Mouse (Mus musculus) kidney, postnatal 14 days (tissue): ENCODE measurements at regions not wholly inside any gene's neighbourhood (a gene's known extent, or its start where the extent isn't known, plus 50 kb on each side); places are given as distances from the start of the nearest gene placed in this dataset.

ENCODE experiments used
- DNase-seq: peaks from one replicate; pipeline ENCODE4 v3.0.0; 2022; ENCODE audit warnings: mixed read lengths

DNA sequence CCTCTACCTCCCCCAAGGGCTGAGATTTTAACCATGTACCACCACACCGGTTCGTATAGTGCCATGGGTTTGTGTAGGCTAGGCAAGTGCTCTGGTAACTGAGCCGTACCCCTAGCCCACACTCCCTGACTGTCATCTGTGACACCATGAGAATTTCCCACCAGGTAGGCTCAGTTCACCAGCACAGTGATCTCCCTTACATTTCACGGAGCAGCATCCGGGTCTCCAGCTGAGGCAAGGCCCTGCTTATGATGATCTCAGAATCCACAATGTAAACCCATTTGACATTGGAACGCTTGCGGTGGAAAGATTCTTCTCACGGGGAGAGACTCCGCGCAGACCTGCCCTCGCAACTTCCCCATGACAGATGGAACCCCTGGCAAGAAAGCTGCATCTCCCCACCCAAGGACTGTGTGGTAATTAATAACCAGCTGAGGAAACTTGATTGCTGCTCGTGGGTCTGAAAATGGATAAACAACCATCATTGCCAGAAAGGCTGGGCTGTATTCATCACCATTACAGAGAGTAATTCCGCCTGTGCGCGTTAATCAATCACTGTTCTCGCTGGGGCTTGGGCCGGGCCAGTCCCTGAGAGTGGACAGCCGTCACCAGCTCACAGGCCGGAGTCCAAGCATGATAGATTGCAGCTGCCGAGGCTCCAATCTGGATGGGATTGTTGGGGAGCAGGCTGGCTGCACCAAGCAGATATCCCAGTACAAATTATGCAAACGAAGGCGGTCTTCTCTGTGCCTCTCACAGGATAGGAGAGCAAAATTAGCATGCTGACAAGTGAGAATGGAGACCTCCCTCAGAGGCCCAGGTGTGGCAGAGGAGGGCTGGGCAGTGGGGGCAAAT lies 492.3 kb downstream of the Fam19a5 start:
- DNase-seq: peak; percentile 26

DNA sequence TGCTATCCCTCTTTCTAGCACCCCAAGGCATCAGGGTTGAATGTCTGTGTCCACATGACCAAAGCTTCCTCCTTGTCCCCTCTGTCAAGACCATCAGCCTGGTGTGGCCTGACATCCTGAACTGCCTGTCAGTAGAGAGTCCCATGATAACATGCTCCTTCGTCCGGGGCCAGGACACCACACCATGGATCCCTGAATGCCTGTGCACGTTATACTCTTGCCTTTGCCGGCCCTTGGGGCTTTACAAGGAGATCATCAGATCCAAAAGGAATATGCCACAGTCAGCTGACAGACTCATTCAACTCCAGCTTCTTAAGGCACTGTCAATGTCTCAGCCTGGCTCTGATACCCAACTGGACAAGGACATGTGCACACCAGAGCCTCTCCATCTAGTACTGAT lies 493.5 kb downstream of the Fam19a5 start:
- no peak for DNase-seq

DNA sequence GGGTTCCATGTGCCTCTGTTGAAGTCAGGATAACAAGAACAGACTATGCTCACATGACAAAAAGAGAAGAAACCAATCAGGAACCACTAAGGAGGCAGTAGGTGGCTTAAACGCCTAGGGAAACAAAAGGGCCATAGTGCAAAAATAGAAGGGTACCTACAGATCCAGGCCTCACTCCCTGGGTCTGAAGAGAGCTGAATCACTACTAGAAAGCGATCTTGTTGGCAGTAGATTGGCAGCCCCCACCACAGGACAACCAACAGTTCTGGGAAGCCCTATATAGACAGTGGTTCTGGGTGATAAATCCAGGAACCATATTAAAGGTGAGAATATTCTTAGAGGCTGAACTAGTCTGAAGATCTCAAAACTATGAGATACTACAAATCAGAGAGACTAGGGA lies 498.7 kb downstream of the Fam19a5 start:
- DNase-seq: no peak

DNA sequence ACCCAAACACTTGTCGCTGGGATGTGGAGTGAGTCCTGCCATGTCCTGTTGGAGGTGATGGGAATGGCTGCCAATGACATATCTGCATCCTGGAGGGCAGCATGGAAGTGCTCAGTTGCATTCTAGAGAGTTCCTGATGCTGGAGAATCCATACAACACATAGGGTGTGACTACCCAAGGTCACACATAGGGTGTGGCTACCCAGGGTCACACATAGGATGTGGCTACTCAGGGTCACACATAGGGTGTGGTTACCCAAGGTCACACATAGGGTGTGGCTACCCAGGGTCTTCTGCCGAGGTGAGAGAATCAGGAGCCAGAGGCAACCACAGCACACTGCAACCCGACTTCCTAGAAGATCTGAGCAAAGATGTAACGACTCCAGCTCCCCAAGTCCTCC lies 514.0 kb downstream of the Fam19a5 start:
- DNase-seq: no peak

DNA sequence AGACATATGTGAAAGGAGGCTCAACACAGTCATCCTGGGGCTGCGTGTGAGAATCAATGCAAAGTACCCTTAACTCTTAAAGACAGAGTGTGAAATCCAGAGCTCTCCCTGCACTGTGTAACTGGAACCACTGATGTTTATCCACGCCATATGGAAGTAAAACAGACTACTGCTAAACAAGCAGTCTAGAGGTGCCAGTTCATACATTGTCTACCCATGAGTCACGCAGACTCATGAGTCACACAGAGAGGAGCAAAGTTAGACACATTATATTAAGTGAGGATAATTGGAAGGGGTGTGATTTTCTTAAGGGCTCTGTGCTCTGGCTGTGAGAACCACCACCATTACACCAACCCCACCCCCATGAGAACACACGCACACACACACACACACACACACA lies 516.8 kb downstream of the Fam19a5 start:
- DNase-seq: no peak

DNA sequence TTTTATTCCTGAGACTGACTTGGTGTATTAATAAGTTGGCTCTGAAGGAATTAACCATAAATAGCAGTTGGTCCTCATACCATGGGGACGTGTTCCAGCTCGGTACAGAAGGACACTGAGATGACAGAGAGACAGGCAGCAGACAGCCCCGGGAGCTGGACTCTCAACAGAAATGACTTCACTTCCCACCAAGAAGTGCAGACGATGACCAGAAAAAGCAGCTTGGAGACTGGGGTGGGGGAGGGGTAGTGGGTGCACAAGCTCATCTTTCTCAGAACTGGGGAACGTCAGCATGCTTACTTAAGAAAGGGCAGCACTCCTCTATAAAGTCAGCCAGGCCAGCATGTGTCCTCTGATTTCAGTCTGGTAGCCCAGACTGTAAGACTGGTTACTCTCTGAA lies 518.9 kb downstream of the Fam19a5 start:
- DNase-seq: no peak

DNA sequence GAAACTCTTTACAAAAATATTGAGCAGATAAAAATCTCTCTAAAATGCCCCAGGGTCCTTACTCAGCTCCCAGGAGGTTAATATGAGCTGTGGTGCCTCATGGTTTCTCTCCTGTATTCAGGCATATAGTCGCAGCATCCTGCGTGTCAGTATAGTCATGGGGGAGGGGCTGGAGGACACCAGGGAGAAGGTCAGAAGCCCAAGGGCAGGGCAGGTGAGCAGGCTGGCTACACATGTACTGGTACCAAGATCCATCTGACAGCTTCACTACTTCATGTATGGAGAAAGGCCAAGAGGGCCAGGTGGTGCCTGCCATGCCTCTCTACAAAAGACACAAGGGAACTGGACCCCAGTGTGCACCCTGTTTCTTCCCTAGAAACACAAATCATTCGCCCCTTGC lies 524.4 kb downstream of the Fam19a5 start:
- DNase-seq: no peak

DNA sequence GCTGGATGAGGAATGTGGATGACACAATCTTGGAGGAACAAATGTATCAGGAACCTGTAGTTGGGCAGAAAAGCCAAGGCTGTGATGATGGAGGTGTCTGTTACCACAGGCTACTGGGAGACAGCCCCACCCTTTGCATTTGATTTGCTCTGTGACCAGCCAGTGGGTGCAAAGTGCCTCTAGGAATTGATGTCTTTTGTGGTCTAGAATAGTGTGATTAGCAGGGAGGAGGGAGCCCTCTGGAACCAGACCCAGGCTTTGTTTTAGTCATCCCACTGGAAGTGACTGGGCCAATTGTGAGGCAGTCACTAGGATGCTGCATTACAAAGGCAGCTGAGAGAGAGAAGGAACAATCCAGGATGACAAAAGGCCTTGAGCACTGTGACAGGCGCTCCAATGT lies 527.4 kb upstream of the Zdhhc25 start:
- no peak for DNase-seq

DNA sequence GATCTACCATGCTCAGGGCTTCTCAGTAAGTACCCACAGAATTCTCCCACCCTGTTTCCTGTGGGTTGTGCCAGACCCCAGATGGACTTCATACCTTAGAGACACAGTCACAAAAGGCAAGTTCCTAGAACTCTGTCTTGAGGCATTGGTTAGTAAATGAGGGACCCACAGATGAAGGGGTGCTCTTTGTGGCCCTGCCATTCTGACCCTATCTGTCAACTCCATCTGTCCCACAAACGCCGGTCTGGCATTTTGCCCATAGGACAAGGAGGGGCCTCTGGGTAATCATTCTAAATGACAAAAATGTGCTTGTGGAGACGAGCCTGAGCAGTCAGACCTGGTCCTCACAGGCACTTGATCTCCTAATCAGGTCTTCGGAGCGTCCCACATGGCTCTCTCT lies 516.2 kb upstream of the Zdhhc25 start:
- no peak for DNase-seq

DNA sequence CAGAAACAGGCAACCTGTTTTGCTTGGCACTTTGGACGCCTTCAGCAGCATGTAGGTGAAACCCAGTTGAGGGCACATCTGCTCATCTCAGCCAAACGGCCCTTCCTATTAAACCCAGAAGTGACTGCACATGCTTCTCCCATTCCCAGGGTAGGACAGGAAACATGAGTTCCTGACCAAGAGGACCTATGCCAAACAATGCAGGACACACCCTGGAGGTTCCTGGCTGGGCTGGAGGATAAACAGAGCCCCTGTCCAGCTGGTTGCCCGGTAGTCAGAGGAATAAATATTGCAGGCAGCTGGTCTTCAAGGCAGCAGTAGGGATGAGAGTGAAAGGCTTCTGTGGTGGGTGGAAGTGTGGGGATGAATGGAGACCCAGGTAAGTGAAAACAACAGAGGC lies 514.5 kb upstream of the Zdhhc25 start:
- no peak for DNase-seq

DNA sequence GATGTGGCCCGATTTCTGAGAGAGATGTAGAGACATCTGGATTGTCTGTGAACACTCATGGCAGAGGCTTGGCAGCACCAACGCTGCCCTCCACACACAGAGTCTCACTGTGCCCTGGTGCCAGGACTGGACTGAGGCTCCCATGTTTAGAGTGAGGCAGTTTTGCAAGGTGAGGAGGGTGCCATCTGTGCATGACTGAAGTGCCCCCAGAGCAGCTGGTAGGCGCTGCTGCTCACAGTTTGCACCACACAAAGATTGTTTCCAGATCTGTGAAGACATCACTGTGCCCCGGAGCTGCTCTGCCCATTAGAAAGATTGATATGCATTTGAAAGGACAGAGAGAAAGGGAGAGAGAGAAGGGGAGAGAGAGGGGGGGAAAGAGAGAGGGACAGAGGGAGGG lies 510.6 kb upstream of the Zdhhc25 start:
- no peak for DNase-seq

DNA sequence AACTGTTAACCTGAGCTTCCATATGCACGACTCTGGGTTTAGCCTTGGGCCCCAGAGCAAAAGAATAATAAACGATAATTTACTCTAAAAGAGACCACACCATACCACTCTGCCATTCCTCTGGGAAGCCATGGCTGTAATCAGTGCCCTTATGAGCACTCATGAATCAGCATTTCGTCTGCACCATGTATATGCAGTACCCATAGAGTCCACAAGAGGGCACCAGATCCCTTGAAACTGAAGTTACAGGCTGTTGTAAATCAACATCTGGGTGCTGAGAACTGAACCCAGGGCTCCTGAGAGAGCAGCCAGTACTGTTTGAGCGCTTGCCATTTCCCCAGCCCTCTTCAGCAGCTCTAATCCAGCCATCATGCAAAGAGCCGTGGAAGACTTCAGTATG lies 508.7 kb upstream of the Zdhhc25 start:
- no peak for DNase-seq

DNA sequence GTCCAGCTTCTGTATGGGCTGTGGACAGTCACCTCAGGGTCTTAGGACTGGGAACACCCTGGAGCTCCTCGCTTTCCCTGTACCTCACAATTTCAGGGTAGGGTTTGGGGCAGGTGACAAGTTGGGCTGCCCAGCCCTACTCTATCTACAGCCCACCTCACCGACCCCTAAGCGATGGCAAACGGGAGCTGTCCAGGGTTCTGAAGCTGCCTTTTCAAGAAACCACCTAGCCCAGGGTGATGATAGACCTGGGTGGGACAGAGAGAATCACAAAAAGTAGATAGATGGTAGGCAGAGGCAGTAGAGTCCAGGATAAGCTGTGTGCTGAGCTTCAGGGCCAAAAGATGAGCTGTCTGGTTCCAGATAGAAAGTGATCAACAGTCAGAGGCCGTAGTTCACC lies 479.7 kb upstream of the Zdhhc25 start:
- DNase-seq: no peak

DNA sequence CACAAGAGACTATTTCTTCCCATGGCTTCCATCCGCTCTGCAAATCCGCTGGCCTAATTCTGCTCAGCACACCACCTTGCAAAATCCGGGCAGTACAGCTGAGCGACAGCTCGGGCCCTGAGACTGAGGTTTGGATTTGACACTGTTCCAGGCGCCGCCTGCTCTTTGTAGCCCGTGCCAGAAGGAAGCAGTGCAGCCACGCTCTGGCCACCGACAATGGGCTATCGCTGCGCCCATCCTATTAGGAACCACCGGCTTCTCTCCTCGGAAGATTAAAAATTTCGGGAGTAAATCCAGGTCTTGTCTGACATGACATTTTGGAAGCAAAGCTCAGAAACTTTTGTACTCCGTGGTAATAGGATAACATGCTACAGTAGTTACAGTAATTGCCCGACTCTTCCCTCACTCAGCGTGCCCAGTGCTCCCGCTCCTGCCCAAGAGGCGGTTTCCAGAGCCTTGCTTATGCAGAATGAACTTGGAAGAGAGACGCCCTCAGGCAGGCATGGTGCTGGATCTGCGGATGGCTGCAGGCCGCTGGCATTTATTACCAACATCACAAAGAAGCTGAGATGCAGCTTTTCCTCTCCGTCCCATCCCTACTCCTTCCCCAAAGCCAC lies 476.1 kb upstream of the Zdhhc25 start:
- DNase-seq: no peak

DNA sequence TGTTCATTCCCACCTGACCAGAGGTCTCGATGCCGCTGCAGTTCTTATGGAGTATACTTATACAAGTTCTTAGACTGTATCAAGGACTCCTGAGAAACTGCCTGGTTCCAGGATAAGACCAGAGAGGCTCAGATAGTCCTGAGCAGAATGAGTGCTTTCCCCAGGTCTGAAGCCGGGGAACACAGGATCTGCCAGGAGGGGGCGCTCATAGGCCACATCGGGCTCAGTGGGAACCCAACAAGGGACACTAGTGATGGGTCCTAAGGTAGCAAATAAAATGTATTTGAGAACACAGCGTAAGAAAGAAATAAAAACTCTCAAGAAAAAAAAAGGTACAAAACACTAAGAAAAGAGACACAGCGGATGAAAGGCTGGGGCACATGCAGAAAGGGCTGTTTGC lies 454.0 kb upstream of the Zdhhc25 start:
- no peak for DNase-seq

DNA sequence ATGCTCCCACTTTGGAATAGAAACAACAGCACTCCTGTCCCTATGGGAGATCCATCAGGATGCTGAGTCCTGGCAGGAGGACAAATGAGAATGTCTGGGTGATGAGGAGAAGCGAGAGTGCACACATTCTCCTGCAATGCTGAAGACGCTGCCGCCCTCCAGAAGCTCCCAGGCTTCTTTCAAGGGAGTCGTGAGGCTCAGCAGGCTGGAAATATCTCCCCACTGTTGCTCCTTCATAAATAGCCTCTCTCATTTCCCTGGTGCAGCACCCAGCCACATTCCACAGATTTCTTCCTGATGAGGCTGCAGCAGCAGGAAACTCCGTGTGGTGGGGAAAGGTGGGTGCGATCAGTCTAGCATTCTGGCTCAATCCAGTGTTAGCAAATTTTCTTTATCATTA lies 448.9 kb upstream of the Zdhhc25 start:
- no peak for DNase-seq

DNA sequence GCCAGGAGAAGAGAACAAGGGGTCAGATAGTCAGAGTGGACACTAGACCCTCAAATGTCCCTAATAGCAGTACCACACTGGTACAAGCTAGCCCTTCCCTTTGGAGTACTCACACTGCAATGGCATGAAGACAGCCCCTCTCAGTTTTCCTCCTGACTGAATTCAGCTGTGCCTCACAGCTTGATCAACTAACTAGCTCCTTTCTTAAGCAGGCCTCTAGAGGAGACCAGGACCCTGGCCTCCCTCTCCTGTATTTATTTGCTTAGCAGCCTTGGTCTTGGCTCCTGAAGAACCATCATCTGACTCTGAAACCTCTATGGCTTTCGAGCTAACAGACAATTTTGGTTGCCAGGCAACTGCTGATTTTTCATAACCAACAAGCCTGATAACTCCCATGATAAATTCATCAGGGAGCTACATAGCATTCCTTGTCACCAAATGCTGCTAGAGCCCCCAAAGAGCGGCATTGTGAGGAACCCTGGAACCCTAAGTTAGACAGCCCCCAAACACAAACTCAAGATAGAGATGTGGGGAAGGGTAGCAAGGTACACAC lies 440.4 kb upstream of the Zdhhc25 start:
- DNase-seq: no peak

DNA sequence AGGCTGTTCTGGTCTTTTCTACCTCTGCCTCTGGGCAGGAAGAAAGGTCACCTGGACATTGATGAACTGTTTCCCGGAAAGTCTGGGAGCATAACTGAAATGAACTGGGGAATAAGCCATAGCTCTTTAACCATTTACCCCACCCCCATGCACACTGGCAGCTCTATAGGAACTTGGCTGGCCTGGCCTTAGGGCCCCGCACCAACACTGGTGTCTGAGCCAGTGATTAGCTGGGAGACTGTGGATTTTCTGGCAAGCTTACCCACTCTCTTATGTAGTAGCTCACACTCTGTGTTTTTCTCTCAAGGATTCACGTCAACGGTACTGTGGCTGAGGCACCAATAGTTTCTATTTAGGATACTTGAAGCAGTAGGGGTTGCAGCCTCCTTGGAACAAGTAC lies 439.8 kb upstream of the Zdhhc25 start:
- DNase-seq: no peak

DNA sequence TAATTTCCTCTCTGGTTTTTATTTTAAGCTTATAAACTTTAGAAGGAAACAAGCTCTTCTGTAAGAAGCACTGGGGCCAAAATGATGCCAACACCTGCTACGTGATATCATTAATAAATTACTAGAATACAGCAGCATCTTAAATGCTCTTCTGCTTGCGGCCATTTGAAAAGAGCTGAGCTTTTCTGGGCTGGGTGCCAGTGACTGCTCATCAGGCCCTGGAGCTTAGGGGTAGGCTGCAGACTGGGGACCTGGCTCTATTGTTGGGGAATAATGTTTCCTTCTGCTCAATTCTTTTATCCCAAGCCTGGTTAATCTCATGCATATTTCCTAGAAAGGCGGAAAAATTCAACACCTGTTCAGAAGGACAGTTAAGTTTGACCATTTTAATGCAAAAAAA lies 436.7 kb upstream of the Zdhhc25 start:
- DNase-seq: no peak

DNA sequence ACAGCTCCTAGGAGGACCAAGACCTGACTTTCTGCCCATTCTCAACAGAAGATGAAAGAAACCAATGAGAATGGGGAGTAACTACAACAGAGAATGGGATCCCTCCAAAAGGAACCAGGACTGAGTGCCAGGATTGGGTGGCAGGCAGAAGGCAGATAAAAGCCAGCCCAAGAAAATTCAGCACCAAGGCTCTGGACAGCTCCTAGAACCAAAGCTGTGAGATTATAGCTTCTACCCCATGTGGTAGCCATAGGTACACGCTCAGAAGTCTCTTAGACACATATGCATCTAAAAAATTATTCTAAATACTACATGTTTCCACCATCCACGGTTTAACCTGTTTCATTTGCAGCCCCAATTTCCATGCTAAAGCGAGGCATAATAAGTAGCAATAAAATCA lies 425.8 kb upstream of the Zdhhc25 start:
- peak; percentile 22 for DNase-seq

DNA sequence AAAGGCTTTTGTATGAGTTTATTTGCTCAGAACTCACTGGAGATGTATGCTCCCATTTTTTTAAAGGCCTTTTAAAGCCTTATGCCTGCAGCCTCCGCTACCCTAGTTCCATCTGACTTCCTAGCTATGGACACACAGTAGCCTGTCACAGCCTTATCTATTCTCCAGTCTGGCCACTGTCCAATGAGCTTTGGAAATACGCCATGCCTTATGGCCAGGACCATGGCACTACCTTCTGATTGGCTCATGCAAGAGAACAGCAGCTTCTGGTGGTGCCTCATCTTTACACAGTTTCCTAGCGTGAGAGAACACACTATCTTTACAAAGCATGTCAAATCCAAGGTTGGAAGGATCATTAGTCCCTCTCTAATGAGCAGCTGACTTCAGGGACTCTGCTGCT lies 424.1 kb upstream of the Zdhhc25 start:
- DNase-seq: no peak

DNA sequence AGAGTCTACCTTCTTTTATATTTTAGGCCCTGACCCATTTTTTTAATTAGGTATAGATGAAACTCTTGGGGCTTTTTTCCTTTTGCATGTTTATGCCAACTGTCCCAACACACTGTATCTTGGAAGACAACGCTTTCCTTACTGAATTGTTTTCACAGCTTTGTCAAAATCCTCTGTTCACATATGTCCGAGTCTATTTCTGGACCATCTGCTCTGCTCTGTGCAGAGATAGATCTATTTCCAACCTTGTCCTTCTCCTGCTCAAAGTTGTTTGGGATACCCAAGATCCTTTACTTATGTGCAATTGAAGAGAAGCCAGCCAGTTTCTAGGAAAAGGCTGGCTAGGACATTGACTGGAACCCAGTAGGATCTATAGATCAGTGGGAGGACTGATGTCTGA lies 403.6 kb upstream of the Zdhhc25 start:
- DNase-seq: no peak

DNA sequence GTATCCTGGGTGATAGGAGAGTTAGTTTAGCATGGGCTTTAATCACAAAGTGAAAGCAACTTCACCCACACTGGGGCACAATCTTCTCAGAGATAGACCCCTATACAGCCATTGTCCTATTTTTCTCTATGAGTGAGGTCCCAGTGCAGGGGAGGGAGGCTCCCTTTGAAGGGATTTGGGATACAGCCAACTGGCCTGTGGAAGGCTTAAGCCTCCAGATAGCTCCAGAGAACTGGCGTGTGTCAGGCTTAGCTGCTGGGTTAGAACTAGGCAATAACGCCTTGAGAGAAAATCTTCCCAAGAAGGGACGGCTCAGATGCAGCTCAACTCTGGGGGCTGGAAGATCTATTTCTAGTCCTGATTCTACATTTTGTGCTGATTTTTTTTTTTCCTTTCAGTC lies 397.4 kb upstream of the Zdhhc25 start:
- DNase-seq: no peak

DNA sequence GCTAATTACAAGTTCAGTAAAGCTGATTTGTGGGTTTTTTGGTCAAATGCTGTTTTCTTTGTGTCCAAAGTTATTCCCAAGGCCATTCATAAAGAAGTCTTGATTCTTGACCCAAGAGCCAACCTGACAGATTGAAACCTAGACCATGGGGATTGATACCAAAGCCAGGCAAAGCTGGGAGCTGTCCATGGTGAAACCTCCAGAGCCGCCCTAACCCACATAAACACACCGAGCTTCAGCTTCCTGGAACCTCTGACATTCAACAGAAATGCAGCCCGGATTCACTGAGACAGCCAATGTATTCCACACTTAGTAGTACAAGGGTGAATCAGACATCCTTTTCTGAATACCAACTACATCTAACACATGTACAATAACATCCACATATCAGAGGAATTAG lies 386.7 kb upstream of the Zdhhc25 start:
- no peak for DNase-seq

DNA sequence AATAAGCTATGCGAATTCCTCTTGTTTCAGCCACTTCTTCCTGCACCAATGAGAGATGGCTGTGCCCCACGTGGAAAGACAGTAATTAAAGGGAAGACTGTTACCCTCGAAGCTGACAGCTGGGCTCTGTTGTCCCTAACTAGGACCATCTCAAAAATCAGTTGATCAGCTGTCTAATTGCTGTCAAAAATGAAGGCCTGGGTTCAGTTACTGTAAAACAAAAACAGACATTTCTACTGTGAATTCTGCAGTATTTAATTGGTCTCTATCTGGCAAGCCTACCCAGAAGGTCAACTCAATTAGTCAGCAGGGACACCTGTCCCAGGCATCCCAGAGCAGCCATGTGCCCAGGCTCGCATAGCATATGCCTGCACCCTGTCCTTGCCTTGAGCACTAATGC lies 385.8 kb upstream of the Zdhhc25 start:
- no peak for DNase-seq
